Mouse (Mus musculus): Measurements from ENCODE around the gene Il6st. TPM values are rescaled to one million over a fixed set of nuclear protein-coding genes. Genes with fewer than 3 reads are reported as not detected.
"Not testable (repeated sequence)": the region's sequence is repeated elsewhere in the genome, so short reads cannot be mapped to it uniquely, and the experiment has no call there.

The Il6st gene
- polyA plus RNA-seq, 1 experiment: 65.0 TPM

GRCm38 (mm10) chr13:112418595-112418994 lies 45.3 kb upstream of the Il6st start:
- Histone ChIP-seq H3K4me1 (ENCODE audit: control insufficient read depth, insufficient read depth, low read length) (peaks cover 5% of the 10 kb centered on the region), H3K4me3 (ENCODE audit: low read depth, low read length) (no peak overlapping the region), H3K9ac (ENCODE audit: low read depth, poor library complexity, severe bottlenecking) (no peak overlapping the region), H3K27ac (ENCODE audit: insufficient read depth, low read length) (no peak overlapping the region), H3K27me3 (ENCODE audit: control insufficient read depth, insufficient read depth, low read length, poor library complexity, severe bottlenecking) (no peaks in the 10 kb centered on the region), H3K9me3 (replicated peaks; ENCODE audit: control insufficient read depth, insufficient read depth, low read length, poor library complexity, severe bottlenecking) (no peaks in the 10 kb centered on the region), H3K36me3 (ENCODE audit: control insufficient read depth, insufficient read depth, low read length, poor library complexity, severe bottlenecking) (no peaks in the 10 kb centered on the region)
- TF ChIP-seq POLR2A (IDR thresholded peaks at IDR 0.05; ENCODE audit: insufficient read depth, low read length): no peak
- no peak for TF ChIP-seq CTCF (IDR thresholded peaks at IDR 0.05; ENCODE audit: low read depth, low read length)
- TF ChIP-seq EP300 (IDR thresholded peaks at IDR 0.05; ENCODE audit: insufficient read depth, low read depth, low read length): no peak

- H3K36me3 ChIP-seq (ENCODE audit: control insufficient read depth, insufficient read depth, low read length, poor library complexity, severe bottlenecking): no peaks in the 10 kb centered on the region
These were observed 39.7 kb upstream of the Il6st start for GRCm38 (mm10) chr13:112424212-112424611.

GRCm38 (mm10) chr13:112424635-112425034 lies 39.2 kb upstream of the Il6st start:
- Histone ChIP-seq H3K4me3 (ENCODE audit: low read depth, low read length) (no peak overlapping the region), H3K9ac (ENCODE audit: low read depth, poor library complexity, severe bottlenecking) (no peak overlapping the region), H3K27ac (ENCODE audit: insufficient read depth, low read length) (no peak overlapping the region)

More at GRCm38 (mm10) chr13:112424212-112424611, 39.7 kb upstream of the Il6st start:
- H3K27ac ChIP-seq (ENCODE audit: insufficient read depth, low read length): no peak overlapping the region
- no peak for TF ChIP-seq CTCF (IDR thresholded peaks at IDR 0.05; ENCODE audit: low read depth, low read length)
- no peak for TF ChIP-seq EP300 (IDR thresholded peaks at IDR 0.05; ENCODE audit: insufficient read depth, low read depth, low read length)
- TF ChIP-seq POLR2A (IDR thresholded peaks at IDR 0.05; ENCODE audit: insufficient read depth, low read length): no peak
- H3K4me3 ChIP-seq (ENCODE audit: low read depth, low read length): no peak overlapping the region
- no peaks in the 10 kb centered on the region for H3K27me3 ChIP-seq (ENCODE audit: control insufficient read depth, insufficient read depth, low read length, poor library complexity, severe bottlenecking)
- H3K9me3 ChIP-seq (replicated peaks; ENCODE audit: control insufficient read depth, insufficient read depth, low read length, poor library complexity, severe bottlenecking): no peaks in the 10 kb centered on the region
- H3K4me1 ChIP-seq (ENCODE audit: control insufficient read depth, insufficient read depth, low read length): peaks cover 1% of the 10 kb centered on the region
- no peak overlapping the region for H3K9ac ChIP-seq (ENCODE audit: low read depth, poor library complexity, severe bottlenecking)

GRCm38 (mm10) chr13:112425181-112425654 lies 38.7 kb upstream of the Il6st start:
- no peak for TF ChIP-seq POLR2A (IDR thresholded peaks at IDR 0.05; ENCODE audit: insufficient read depth, low read length)
- peaks cover 1% of the 10 kb centered on the region for H3K4me1 ChIP-seq (ENCODE audit: control insufficient read depth, insufficient read depth, low read length)
- no peaks in the 10 kb centered on the region for H3K27me3 ChIP-seq (ENCODE audit: control insufficient read depth, insufficient read depth, low read length, poor library complexity, severe bottlenecking)

More at GRCm38 (mm10) chr13:112424635-112425034, 39.2 kb upstream of the Il6st start:
- no peaks in the 10 kb centered on the region for H3K9me3 ChIP-seq (replicated peaks; ENCODE audit: control insufficient read depth, insufficient read depth, low read length, poor library complexity, severe bottlenecking)
- no peaks in the 10 kb centered on the region for H3K36me3 ChIP-seq (ENCODE audit: control insufficient read depth, insufficient read depth, low read length, poor library complexity, severe bottlenecking)
- H3K4me1 ChIP-seq (ENCODE audit: control insufficient read depth, insufficient read depth, low read length): peaks cover 1% of the 10 kb centered on the region
- no peaks in the 10 kb centered on the region for H3K27me3 ChIP-seq (ENCODE audit: control insufficient read depth, insufficient read depth, low read length, poor library complexity, severe bottlenecking)
- TF ChIP-seq CTCF (IDR thresholded peaks at IDR 0.05; ENCODE audit: low read depth, low read length) (no peak), EP300 (IDR thresholded peaks at IDR 0.05; ENCODE audit: insufficient read depth, low read depth, low read length) (no peak), POLR2A (IDR thresholded peaks at IDR 0.05; ENCODE audit: insufficient read depth, low read length) (no peak)

GRCm38 (mm10) chr13:112426265-112427135 lies 37.4 kb upstream of the Il6st start:
- Histone ChIP-seq H3K4me3 (ENCODE audit: low read depth, low read length) (no peak overlapping the region), H3K27me3 (ENCODE audit: control insufficient read depth, insufficient read depth, low read length, poor library complexity, severe bottlenecking) (no peaks in the 10 kb centered on the region), H3K9me3 (replicated peaks; ENCODE audit: control insufficient read depth, insufficient read depth, low read length, poor library complexity, severe bottlenecking) (no peaks in the 10 kb centered on the region), H3K9ac (ENCODE audit: low read depth, poor library complexity, severe bottlenecking) (no peak overlapping the region), H3K4me1 (ENCODE audit: control insufficient read depth, insufficient read depth, low read length) (peaks cover 1% of the 10 kb centered on the region), H3K36me3 (ENCODE audit: control insufficient read depth, insufficient read depth, low read length, poor library complexity, severe bottlenecking) (no peaks in the 10 kb centered on the region), H3K27ac (ENCODE audit: insufficient read depth, low read length) (no peak overlapping the region)
- TF ChIP-seq POLR2A (IDR thresholded peaks at IDR 0.05; ENCODE audit: insufficient read depth, low read length) (no peak), CTCF (IDR thresholded peaks at IDR 0.05; ENCODE audit: low read depth, low read length) (no peak), EP300 (IDR thresholded peaks at IDR 0.05; ENCODE audit: insufficient read depth, low read depth, low read length) (no peak)

More at GRCm38 (mm10) chr13:112425181-112425654, 38.7 kb upstream of the Il6st start:
- H3K4me3 ChIP-seq (ENCODE audit: low read depth, low read length): no peak overlapping the region
- no peaks in the 10 kb centered on the region for H3K9me3 ChIP-seq (replicated peaks; ENCODE audit: control insufficient read depth, insufficient read depth, low read length, poor library complexity, severe bottlenecking)
- H3K36me3 ChIP-seq (ENCODE audit: control insufficient read depth, insufficient read depth, low read length, poor library complexity, severe bottlenecking): no peaks in the 10 kb centered on the region
- no peak overlapping the region for H3K27ac ChIP-seq (ENCODE audit: insufficient read depth, low read length)
- H3K9ac ChIP-seq (ENCODE audit: low read depth, poor library complexity, severe bottlenecking): no peak overlapping the region

- H3K9me3 ChIP-seq (replicated peaks; ENCODE audit: control insufficient read depth, insufficient read depth, low read length, poor library complexity, severe bottlenecking); H3K27ac ChIP-seq (ENCODE audit: insufficient read depth, low read length); H3K27me3 ChIP-seq (ENCODE audit: control insufficient read depth, insufficient read depth, low read length, poor library complexity, severe bottlenecking); H3K36me3 ChIP-seq (ENCODE audit: control insufficient read depth, insufficient read depth, low read length, poor library complexity, severe bottlenecking); H3K9ac ChIP-seq (ENCODE audit: low read depth, poor library complexity, severe bottlenecking); H3K4me3 ChIP-seq (ENCODE audit: low read depth, low read length); H3K4me1 ChIP-seq (ENCODE audit: control insufficient read depth, insufficient read depth, low read length): not testable (repeated sequence)
These were observed 36.8 kb upstream of the Il6st start for GRCm38 (mm10) chr13:112427136-112427470.
